Mouse (Mus musculus): Measurements from ENCODE around the gene Pde4d. TPM values are rescaled to one million over a fixed set of nuclear protein-coding genes. Genes with fewer than 3 reads are reported as not detected.

The Pde4d gene
- polyA plus RNA-seq, 1 experiment from 2014 or later = 29.2 TPM

DNA sequence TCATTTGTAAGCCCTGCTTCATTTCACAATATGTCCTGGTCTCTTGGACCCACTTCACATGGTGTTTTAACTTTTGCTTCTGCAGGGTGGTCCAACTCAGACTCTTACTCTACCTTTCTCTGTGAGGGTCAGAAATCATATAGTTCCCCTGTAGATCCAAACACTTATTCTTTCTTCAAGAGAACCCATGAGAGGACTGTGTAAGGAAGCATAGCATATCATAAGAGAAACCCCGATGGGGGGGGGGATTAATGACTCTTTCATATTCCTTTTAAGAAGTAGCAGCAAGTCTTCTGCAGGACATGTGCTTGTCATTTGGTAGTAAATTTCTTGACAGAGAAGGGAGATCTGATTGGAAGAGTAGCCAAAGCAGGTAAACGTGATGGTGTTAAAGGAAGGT lies 603.1 kb downstream of the Pde4d start:
- no peak overlapping the region for H3K4me3 ChIP-seq (ENCODE audit: control insufficient read depth in 1 of 2, insufficient read depth in 1 of 2, low read depth in 1 of 2, low read length in 2 of 2)
- no peak for ATAC-seq (ENCODE audit: insufficient number of reproducible peaks, insufficient read depth, low FRiP score, low read depth)
- no peaks in the 10 kb centered on the region for H3K27me3 ChIP-seq (ENCODE audit: control insufficient read depth, insufficient read depth, low read length)
- WGBS = 72% methylated on average over 2 of the region's 2 CpGs
- no peak overlapping the region for H3K27ac ChIP-seq (replicated peaks in 1 of 2; ENCODE audit: control insufficient read depth in 1 of 2, insufficient read depth in 1 of 2, low read depth in 2 of 2, low read length in 2 of 2)
- no peaks in the 10 kb centered on the region for H3K4me1 ChIP-seq (ENCODE audit: control insufficient read depth in 2 of 2, insufficient read depth in 2 of 2, low read length in 2 of 2)
- no peak overlapping the region for H3K9ac ChIP-seq (ENCODE audit: low read length)
- no peaks in the 10 kb centered on the region for H3K9me3 ChIP-seq (ENCODE audit: control insufficient read depth, low read length)
- no peaks in the 10 kb centered on the region for H3K36me3 ChIP-seq (ENCODE audit: control insufficient read depth, insufficient read depth, low read length)
- H3K4me2 ChIP-seq (ENCODE audit: low read length) = no peak overlapping the region

DNA sequence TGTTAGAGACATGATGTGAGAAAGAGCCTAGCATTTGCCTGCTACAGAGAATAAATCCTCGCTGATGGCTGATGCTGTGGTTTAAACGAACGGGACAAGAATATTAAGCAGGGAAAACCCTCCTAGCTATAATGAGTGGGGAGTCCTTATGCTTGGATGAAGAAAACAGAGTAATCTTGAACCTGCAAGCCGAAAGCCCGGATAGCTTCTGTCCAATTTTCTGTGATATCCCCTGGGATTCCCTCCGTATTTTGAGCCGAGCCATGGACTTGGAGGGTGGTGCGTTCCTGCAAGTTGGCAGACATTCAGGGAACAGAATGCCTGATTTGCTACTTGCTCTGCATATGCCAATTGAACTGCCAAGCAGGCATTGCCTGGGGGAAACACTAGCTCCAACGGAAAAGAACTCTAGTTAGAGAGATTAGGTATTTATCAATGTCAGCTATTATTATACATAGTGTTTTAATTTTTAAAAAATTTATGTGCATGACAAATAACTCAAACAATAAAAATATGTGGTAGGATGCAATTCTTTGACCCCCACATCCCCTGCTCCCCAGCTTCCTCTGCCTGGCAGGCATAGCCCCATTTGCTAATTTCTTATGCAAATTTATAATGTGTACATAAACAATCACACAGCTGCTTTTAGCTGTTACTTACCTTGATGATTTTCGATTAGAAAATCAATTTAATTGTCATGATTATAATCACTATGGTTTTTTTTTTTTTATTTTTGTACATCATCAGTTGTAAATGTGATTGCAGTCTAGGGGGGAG lies 603.7 kb downstream of the Pde4d start:
- WGBS = 67% methylated on average over 10 of the region's 10 CpGs

DNA sequence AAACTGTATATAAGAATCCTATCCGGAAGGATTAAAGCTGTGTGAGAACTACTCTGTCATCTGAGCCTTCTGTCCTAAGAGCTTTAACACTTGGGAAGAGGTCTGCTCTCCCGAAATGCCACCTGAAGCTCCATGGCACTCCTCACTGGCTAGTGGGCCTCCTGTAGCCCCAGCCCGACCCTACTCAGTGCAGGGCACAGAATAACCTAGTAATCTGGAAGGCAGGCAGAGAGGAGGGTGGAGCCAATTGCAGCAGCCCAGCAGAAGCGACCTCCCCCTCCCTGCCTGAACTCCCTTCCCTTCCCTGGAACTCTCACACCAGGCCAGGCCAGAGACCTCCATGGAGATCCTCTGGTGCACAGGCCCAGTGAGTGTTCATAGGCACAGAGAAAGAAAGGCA lies 608.3 kb downstream of the Pde4d start:
- Histone ChIP-seq H3K9ac (ENCODE audit: low read length) (no peak overlapping the region), H3K4me2 (ENCODE audit: low read length) (no peak overlapping the region), H3K4me3 (ENCODE audit: control insufficient read depth in 1 of 2, insufficient read depth in 1 of 2, low read depth in 1 of 2, low read length in 2 of 2) (no peak overlapping the region), H3K4me1 (ENCODE audit: control insufficient read depth in 2 of 2, insufficient read depth in 2 of 2, low read length in 2 of 2) (no peaks in the 10 kb centered on the region), H3K27ac (replicated peaks in 1 of 2; ENCODE audit: control insufficient read depth in 1 of 2, insufficient read depth in 1 of 2, low read depth in 2 of 2, low read length in 2 of 2) (no peak overlapping the region), H3K36me3 (ENCODE audit: control insufficient read depth, insufficient read depth, low read length) (no peaks in the 10 kb centered on the region), H3K27me3 (ENCODE audit: control insufficient read depth, insufficient read depth, low read length) (no peaks in the 10 kb centered on the region), H3K9me3 (ENCODE audit: control insufficient read depth, low read length) (no peaks in the 10 kb centered on the region)
- WGBS = 16% methylated on average over 4 of the region's 4 CpGs
- ATAC-seq (ENCODE audit: insufficient number of reproducible peaks, insufficient read depth, low FRiP score, low read depth) = no peak

More for the DNA sequence above, 603.7 kb downstream of the Pde4d start:
- no peak for ATAC-seq (ENCODE audit: insufficient number of reproducible peaks, insufficient read depth, low FRiP score, low read depth)
- no peaks in the 10 kb centered on the region for H3K4me1 ChIP-seq (ENCODE audit: control insufficient read depth in 2 of 2, insufficient read depth in 2 of 2, low read length in 2 of 2)
- H3K27me3 ChIP-seq (ENCODE audit: control insufficient read depth, insufficient read depth, low read length) = no peaks in the 10 kb centered on the region
- H3K36me3 ChIP-seq (ENCODE audit: control insufficient read depth, insufficient read depth, low read length) = no peaks in the 10 kb centered on the region
- no peak overlapping the region for H3K27ac ChIP-seq (replicated peaks in 1 of 2; ENCODE audit: control insufficient read depth in 1 of 2, insufficient read depth in 1 of 2, low read depth in 2 of 2, low read length in 2 of 2)
- no peak overlapping the region for H3K4me3 ChIP-seq (ENCODE audit: control insufficient read depth in 1 of 2, insufficient read depth in 1 of 2, low read depth in 1 of 2, low read length in 2 of 2)
- no peak overlapping the region for H3K4me2 ChIP-seq (ENCODE audit: low read length)
- no peak overlapping the region for H3K9ac ChIP-seq (ENCODE audit: low read length)
- H3K9me3 ChIP-seq (ENCODE audit: control insufficient read depth, low read length) = no peaks in the 10 kb centered on the region

DNA sequence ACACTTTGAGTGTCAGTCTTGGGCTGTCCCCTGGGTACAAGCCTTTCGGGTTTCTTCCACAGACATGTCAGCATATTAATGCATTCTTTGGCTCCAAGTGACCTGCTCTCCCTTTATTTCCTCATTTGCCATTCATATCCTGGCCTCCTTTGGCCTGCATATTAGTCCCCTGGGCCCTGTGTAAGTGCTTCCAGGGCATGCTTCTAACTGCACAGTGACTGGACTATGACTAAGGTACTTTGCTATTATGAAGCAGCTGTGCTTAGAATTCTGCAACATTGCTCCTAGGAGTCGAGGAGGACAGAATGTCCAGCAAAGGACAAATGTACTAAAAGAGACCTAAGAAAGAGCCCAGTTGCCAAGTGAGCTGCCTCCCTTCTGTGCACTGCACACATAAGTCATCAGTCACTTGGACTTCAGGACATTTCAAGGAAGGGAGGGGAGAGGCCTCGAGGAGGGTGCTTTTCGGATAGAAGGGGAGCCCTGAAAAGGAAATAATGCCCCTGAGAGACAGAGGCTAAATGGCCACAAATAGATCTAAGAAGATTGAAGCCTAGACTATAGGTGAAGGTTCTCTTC lies 616.9 kb downstream of the Pde4d start:
- Histone ChIP-seq H3K36me3 (ENCODE audit: control insufficient read depth, insufficient read depth, low read length) (no peaks in the 10 kb centered on the region), H3K27ac (replicated peaks in 1 of 2; ENCODE audit: control insufficient read depth in 1 of 2, insufficient read depth in 1 of 2, low read depth in 2 of 2, low read length in 2 of 2) (no peak overlapping the region), H3K27me3 (ENCODE audit: control insufficient read depth, insufficient read depth, low read length) (no peaks in the 10 kb centered on the region), H3K9me3 (ENCODE audit: control insufficient read depth, low read length) (no peaks in the 10 kb centered on the region), H3K4me3 (ENCODE audit: control insufficient read depth in 1 of 2, insufficient read depth in 1 of 2, low read depth in 1 of 2, low read length in 2 of 2) (no peak overlapping the region), H3K4me2 (ENCODE audit: low read length) (no peak overlapping the region), H3K4me1 (ENCODE audit: control insufficient read depth in 2 of 2, insufficient read depth in 2 of 2, low read length in 2 of 2) (no peaks in the 10 kb centered on the region), H3K9ac (ENCODE audit: low read length) (no peak overlapping the region)
- no peak for ATAC-seq (ENCODE audit: insufficient number of reproducible peaks, insufficient read depth, low FRiP score, low read depth)
- 66% methylated on average over 4 of the region's 4 CpGs for WGBS

DNA sequence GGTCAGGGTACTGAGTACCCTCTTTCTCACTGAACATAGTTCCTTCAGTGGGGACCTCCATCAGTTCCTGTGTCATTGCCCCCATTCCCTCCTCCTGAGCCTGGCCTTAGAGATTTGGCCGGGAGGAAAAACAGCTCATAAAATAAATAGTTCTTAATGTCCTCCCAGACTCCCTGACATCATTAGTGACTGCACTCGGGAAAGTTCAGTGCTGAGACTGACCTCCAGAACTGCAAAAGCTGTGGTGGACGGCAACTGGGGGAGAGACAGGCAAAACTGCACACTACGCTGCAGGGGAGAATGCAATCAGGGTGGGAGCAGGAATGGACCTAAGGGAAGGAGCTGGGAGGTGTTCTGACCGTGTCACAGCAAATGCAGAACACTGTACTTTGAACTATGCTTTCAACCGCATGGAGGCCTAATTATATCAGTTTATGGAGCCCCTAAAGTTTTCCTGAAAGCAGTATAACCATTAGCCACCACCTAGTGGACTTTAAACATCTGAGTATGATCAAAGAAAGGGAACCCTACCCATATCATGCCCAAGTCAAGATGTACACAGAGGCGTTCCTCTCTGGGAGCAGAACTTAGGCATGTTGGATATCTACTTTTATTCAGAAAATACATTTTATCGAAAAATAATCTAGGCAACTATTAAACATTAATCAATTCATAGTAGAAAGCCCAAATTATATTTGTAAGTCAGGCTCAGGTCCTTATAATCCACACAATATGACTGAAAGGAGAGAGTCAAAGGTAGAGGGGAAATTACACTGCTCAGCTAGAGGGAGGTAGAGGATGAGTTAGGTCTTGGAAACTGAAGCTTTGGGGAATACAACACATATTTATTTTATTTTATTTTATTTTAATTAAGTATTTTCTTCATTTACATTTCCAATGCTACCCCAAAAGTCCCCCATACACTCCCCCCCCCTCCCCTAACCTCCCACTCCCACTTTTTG lies 618.8 kb downstream of the Pde4d start:
- no peak overlapping the region for H3K4me2 ChIP-seq (ENCODE audit: low read length)
- H3K9me3 ChIP-seq (ENCODE audit: control insufficient read depth, low read length) = no peaks in the 10 kb centered on the region
- 72% methylated on average over 8 of the region's 8 CpGs for WGBS
- H3K27me3 ChIP-seq (ENCODE audit: control insufficient read depth, insufficient read depth, low read length) = no peaks in the 10 kb centered on the region
- no peak for ATAC-seq (ENCODE audit: insufficient number of reproducible peaks, insufficient read depth, low FRiP score, low read depth)
- H3K36me3 ChIP-seq (ENCODE audit: control insufficient read depth, insufficient read depth, low read length) = no peaks in the 10 kb centered on the region
- H3K9ac ChIP-seq (ENCODE audit: low read length) = no peak overlapping the region
- no peaks in the 10 kb centered on the region for H3K4me1 ChIP-seq (ENCODE audit: control insufficient read depth in 2 of 2, insufficient read depth in 2 of 2, low read length in 2 of 2)
- H3K4me3 ChIP-seq (ENCODE audit: control insufficient read depth in 1 of 2, insufficient read depth in 1 of 2, low read depth in 1 of 2, low read length in 2 of 2) = no peak overlapping the region
- H3K27ac ChIP-seq (replicated peaks in 1 of 2; ENCODE audit: control insufficient read depth in 1 of 2, insufficient read depth in 1 of 2, low read depth in 2 of 2, low read length in 2 of 2) = no peak overlapping the region

DNA sequence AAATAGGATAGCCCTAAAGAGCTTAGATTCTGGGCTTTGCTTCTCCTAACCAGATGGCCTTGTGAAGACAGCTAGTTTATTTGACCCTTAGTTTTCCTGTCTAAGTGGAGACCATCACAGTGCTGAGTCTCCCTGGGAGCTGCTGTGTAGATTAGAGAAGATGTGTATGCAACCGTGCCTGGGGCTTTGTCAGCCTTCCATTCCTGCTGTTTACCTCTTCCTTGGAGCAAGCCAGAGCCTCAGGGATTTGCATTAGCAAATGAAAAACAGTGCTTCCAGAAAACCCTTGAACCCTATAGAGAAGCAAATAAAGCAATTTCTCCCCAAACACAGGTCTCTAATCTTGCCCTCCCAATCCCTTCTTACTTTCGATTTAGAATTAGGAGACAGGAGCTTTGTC lies 623.6 kb downstream of the Pde4d start:
- H3K9ac ChIP-seq (ENCODE audit: low read length) = no peak overlapping the region
- H3K9me3 ChIP-seq (ENCODE audit: control insufficient read depth, low read length) = no peaks in the 10 kb centered on the region
- H3K36me3 ChIP-seq (ENCODE audit: control insufficient read depth, insufficient read depth, low read length) = no peaks in the 10 kb centered on the region
- no peaks in the 10 kb centered on the region for H3K27me3 ChIP-seq (ENCODE audit: control insufficient read depth, insufficient read depth, low read length)
- no peaks in the 10 kb centered on the region for H3K4me1 ChIP-seq (ENCODE audit: control insufficient read depth in 2 of 2, insufficient read depth in 2 of 2, low read length in 2 of 2)
- H3K4me2 ChIP-seq (ENCODE audit: low read length) = no peak overlapping the region
- no peak overlapping the region for H3K27ac ChIP-seq (replicated peaks in 1 of 2; ENCODE audit: control insufficient read depth in 1 of 2, insufficient read depth in 1 of 2, low read depth in 2 of 2, low read length in 2 of 2)
- no peak overlapping the region for H3K4me3 ChIP-seq (ENCODE audit: control insufficient read depth in 1 of 2, insufficient read depth in 1 of 2, low read depth in 1 of 2, low read length in 2 of 2)
- WGBS = 26% methylated on average over 2 of the region's 2 CpGs
- ATAC-seq (ENCODE audit: insufficient number of reproducible peaks, insufficient read depth, low FRiP score, low read depth) = no peak

DNA sequence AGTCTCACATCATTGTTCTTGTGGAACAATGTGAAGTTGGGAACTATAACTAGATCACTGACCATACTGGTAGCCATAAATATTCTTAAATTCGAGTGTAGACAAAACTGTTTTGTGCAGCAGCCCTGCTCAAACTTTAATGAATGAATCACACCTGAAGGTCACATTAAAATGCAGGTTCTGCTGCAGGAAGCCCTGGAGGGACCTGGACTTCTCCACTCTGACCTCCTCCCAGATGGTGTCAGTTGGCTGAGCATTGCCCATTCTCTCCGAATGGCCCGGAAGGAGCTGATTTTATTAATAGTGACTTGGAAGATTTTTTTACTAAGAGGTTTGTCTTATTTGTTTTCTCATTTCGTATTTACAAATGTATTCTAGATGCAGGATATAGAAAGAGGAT lies 624.3 kb downstream of the Pde4d start:
- Histone ChIP-seq H3K27ac (replicated peaks in 1 of 2; ENCODE audit: control insufficient read depth in 1 of 2, insufficient read depth in 1 of 2, low read depth in 2 of 2, low read length in 2 of 2) (no peak overlapping the region), H3K27me3 (ENCODE audit: control insufficient read depth, insufficient read depth, low read length) (no peaks in the 10 kb centered on the region), H3K36me3 (ENCODE audit: control insufficient read depth, insufficient read depth, low read length) (no peaks in the 10 kb centered on the region), H3K4me1 (ENCODE audit: control insufficient read depth in 2 of 2, insufficient read depth in 2 of 2, low read length in 2 of 2) (no peaks in the 10 kb centered on the region), H3K4me3 (ENCODE audit: control insufficient read depth in 1 of 2, insufficient read depth in 1 of 2, low read depth in 1 of 2, low read length in 2 of 2) (no peak overlapping the region), H3K9ac (ENCODE audit: low read length) (no peak overlapping the region), H3K4me2 (ENCODE audit: low read length) (no peak overlapping the region), H3K9me3 (ENCODE audit: control insufficient read depth, low read length) (no peaks in the 10 kb centered on the region)
- 59% methylated on average over 4 of the region's 4 CpGs for WGBS
- ATAC-seq (ENCODE audit: insufficient number of reproducible peaks, insufficient read depth, low FRiP score, low read depth) = no peak
